ENCODE assay signal across 23 mouse cellular contexts in the genomic region with DNA sequence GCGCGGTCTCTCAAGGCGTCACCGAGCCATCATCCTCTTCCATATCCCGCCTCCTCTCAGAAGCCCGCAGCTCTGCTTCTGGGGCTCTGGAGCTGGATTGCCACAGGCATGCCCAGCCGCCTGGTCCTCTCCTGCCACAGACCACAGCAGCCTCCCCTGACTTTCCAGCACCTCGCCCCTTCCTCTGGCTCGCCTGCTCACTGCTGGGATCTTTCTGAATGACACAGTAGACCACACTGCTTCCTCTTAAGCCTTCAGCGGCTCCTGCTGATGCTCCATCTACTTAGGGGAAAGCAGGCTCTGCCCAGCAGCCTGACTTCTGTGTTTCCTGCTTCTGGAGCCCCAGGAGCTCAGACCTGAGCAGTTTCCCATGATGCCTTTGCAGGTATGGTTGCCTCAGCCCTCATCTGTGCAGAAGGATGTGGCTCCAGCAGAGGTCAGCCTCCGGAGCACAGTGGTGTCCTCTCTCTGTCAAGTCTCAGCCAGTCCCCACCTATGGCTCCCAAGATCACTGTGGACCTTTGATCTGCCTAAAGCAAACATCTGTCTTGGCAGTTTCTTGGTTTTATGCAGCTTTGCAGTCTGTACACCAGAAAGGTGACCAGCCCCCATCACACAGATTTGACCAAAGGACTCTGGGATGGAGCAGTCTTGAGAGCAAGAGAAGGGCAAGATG. TPM values are rescaled to one million over a fixed set of nuclear protein-coding genes. Genes with fewer than 3 reads are reported as not detected.
DNase-seq lines count a peak whose midpoint lies in the region; ATAC-seq and TF ChIP-seq lines count a peak whose summit lies in the region.
"Had no signal": no experiment of that assay in that cellular context is flagged by ENCODE, and none has a peak within 500 bp of the region (broad histone marks: within the 10 kb centered on the region; RNA-seq: fewer than 3 reads in every experiment).

No protein-coding gene starts in this region.

- ATAC-seq in intestine, embryonic 15.5 days, result peak; percentile 45; the same call in 1 of the 2 replicates
- no peak for ATAC-seq in midbrain, embryonic 14.5 days (ENCODE audit: low FRiP score, low TSS enrichment)
- ATAC-seq: activated CD4-positive, CD25-positive, alpha-beta regulatory T cell, adult 4 months; forebrain, embryonic 15.5 days; hindbrain, postnatal 0 days had no signal

- no peaks in the 10 kb centered on the region for H3K9me3 ChIP-seq in E14TG2a.4 (ENCODE audit: low read length)
- H3K9me3 ChIP-seq in intestine, embryonic 15.5 days, result no peaks in the 10 kb centered on the region
- no peaks in the 10 kb centered on the region for H3K9me3 ChIP-seq in midbrain, embryonic 14.5 days (ENCODE audit: control insufficient read depth, low read length)
- H3K9me3 ChIP-seq: embryonic facial prominence, embryonic 15.5 days; forebrain, embryonic 10.5 days; forebrain, embryonic 15.5 days; G1E; heart, embryonic 13.5 days; hindbrain, embryonic 13.5 days had no signal

- no peak for TF ChIP-seq POLR2A in small intestine, adult 2 months (IDR thresholded peaks at IDR 0.05; ENCODE audit: low read depth, low read length)

- H3K4me2 ChIP-seq in intestine, embryonic 15.5 days (replicated peaks), result peak overlapping the region; percentile 43
- H3K4me2 ChIP-seq in midbrain, embryonic 14.5 days (ENCODE audit: low read length), result no peak overlapping the region
- H3K4me2 ChIP-seq: embryonic facial prominence, embryonic 15.5 days; forebrain, embryonic 15.5 days; heart, embryonic 13.5 days; hindbrain, embryonic 13.5 days had no signal

- WGBS in intestine, embryonic 15.5 days, result 74% methylated on average over 11 of the region's 11 CpGs
- 25% methylated on average over 11 of the region's 11 CpGs for WGBS in small intestine, adult 2 months
- 86% methylated on average over 11 of the region's 11 CpGs for WGBS in midbrain, embryonic 14.5 days

- H3K9ac ChIP-seq in intestine, embryonic 15.5 days, result no peak overlapping the region
- no peak overlapping the region for H3K9ac ChIP-seq in midbrain, embryonic 14.5 days (replicated peaks; ENCODE audit: low read length)
- H3K9ac ChIP-seq: embryonic facial prominence, embryonic 15.5 days; forebrain, embryonic 15.5 days; heart, embryonic 13.5 days; hindbrain, embryonic 13.5 days had no signal

- H3K4me1 ChIP-seq in E14TG2a.4 (replicated peaks; ENCODE audit: low read depth, low read length), result peaks cover 58% of the 10 kb centered on the region
- peaks cover 29% of the 10 kb centered on the region; the same call in 1 of the 2 replicates for H3K4me1 ChIP-seq in intestine, embryonic 15.5 days (replicated peaks)
- peaks cover 31% of the 10 kb centered on the region for H3K4me1 ChIP-seq in small intestine, adult 2 months (ENCODE audit: control insufficient read depth, insufficient read depth, insufficient read length, low read length)
- no peaks in the 10 kb centered on the region for H3K4me1 ChIP-seq in midbrain, embryonic 14.5 days (ENCODE audit: control insufficient read depth, insufficient read depth, low read length)
- H3K4me1 ChIP-seq: embryonic facial prominence, embryonic 15.5 days; forebrain, embryonic 15.5 days had no signal

- peaks cover 26% of the 10 kb centered on the region for H3K27me3 ChIP-seq in E14TG2a.4 (ENCODE audit: insufficient read depth, low read length)
- H3K27me3 ChIP-seq in intestine, embryonic 15.5 days (replicated peaks), result no peaks in the 10 kb centered on the region
- no peaks in the 10 kb centered on the region for H3K27me3 ChIP-seq in small intestine, adult 2 months (ENCODE audit: control insufficient read depth, insufficient read depth, low read length)
- H3K27me3 ChIP-seq in midbrain, embryonic 14.5 days (ENCODE audit: control insufficient read depth, insufficient read depth, low read length), result no peaks in the 10 kb centered on the region
- H3K27me3 ChIP-seq: embryonic facial prominence, embryonic 15.5 days; forebrain, embryonic 15.5 days; hindbrain, embryonic 13.5 days had no signal

- H3K4me3 ChIP-seq in E14TG2a.4 (replicated peaks; ENCODE audit: low read length), result peak overlapping the region; percentile 43
- H3K4me3 ChIP-seq in intestine, embryonic 15.5 days (replicated peaks), result no peak overlapping the region
- peak overlapping the region; percentile 52 for H3K4me3 ChIP-seq in small intestine, adult 2 months (ENCODE audit: low read depth, low read length)
- H3K4me3 ChIP-seq in midbrain, embryonic 14.5 days (replicated peaks; ENCODE audit: low read depth, low read length), result no peak overlapping the region
- H3K4me3 ChIP-seq: embryonic facial prominence, embryonic 15.5 days; erythroblast, embryonic 14.5 days; forebrain, embryonic 10.5 days; forebrain, embryonic 15.5 days; heart, embryonic 13.5 days; hindbrain, embryonic 13.5 days had no signal

- no peak for TF ChIP-seq CTCF in E14TG2a.4 (conservative IDR thresholded peaks at IDR 0.05; ENCODE audit: low read length)
- 0 out of 2 replicates have a peak, but pooled peaks have one; percentile 13 for TF ChIP-seq CTCF in small intestine, adult 2 months (IDR thresholded peaks at IDR 0.05; ENCODE audit: extremely low read depth, insufficient read length, insufficient replicate concordance, low read depth, low read length)

- H3K36me3 ChIP-seq in E14TG2a.4 (ENCODE audit: insufficient read depth, low read length), result no peaks in the 10 kb centered on the region
- no peaks in the 10 kb centered on the region for H3K36me3 ChIP-seq in intestine, embryonic 15.5 days
- H3K36me3 ChIP-seq in small intestine, adult 2 months (ENCODE audit: control insufficient read depth, insufficient read depth, low read length), result peaks cover 4% of the 10 kb centered on the region; the same call in 1 of the 2 replicates
- peaks cover 24% of the 10 kb centered on the region for H3K36me3 ChIP-seq in midbrain, embryonic 14.5 days (ENCODE audit: control insufficient read depth, insufficient read depth, low read length)
- H3K36me3 ChIP-seq: embryonic facial prominence, embryonic 15.5 days; forebrain, embryonic 10.5 days; G1E; heart, embryonic 13.5 days had no signal

- DNase-seq in ZHBTc4 (ENCODE audit: low read depth, low spot score), result peak; percentile 20
- DNase-seq in right cerebral cortex, adult 2 months (ENCODE audit: low spot score in 2 of 2), result no peak
- DNase-seq in Muller cell, postnatal 12 days (ENCODE audit: inconsistent ontology term), result no peak
- no peak for DNase-seq in midbrain, embryonic 14.5 days
- DNase-seq in thymus, postnatal 25 days, result no peak
- DNase-seq: adrenal gland, postnatal 14 days; cerebellum, adult 11-12 months; cerebellum, adult 9-11 months; embryo, embryonic 11 days; gastrocnemius, postnatal 14 days; heart, postnatal 4 days had no signal

- H3K27ac ChIP-seq in intestine, embryonic 15.5 days, result peak overlapping the region; percentile 59
- peak overlapping the region; percentile 88 for H3K27ac ChIP-seq in small intestine, adult 2 months (ENCODE audit: insufficient read depth, low read depth, low read length)
- H3K27ac ChIP-seq in midbrain, embryonic 14.5 days (replicated peaks; ENCODE audit: low read depth, low read length), result no peak overlapping the region
- H3K27ac ChIP-seq: embryonic facial prominence, embryonic 15.5 days; forebrain, embryonic 10.5 days; forebrain, embryonic 15.5 days; heart, embryonic 13.5 days; hindbrain, embryonic 13.5 days; hindbrain, postnatal 0 days had no signal

RNA-seq across cellular contexts. Expression of a gene that starts 59.3 kb away (rescaled TPM):
- polyA plus RNA-seq in intestine, embryonic 15.5 days (2015; fragmentation: Nextera tagmentation; extraction: Ambion mirVana), result 21.8 and 22.3 TPM in 2 replicates
- 37.5 and 73.6 TPM in 2 replicates for polyA plus RNA-seq in small intestine, adult 2 months (2012; rRNA removed)
- polyA plus RNA-seq in midbrain, embryonic 14.5 days (2014; fragmentation: Nextera tagmentation; extraction: Ambion mirVana), result 44.1 and 45.2 TPM in 2 replicates
- polyA plus RNA-seq: activated CD4-positive, CD25-positive, alpha-beta regulatory T cell, adult 4 months; erythroblast, embryonic 14.5 days; G1E had no signal

Comparison
In these comparisons a context has a peak if more than half of its experiments do, and no peak if none do; other contexts are left out.
1. H3K4me3 ChIP-seq: peak in E14TG2a.4 (single experiment) and small intestine, adult 2 months (single experiment); none in intestine, embryonic 15.5 days (single experiment) and midbrain, embryonic 14.5 days (single experiment).